Mouse (Mus musculus): ENCODE measurements at regions not wholly inside any gene's neighbourhood (a gene's known extent, or its start where the extent isn't known, plus 50 kb on each side); places are given as distances from the start of the nearest gene placed in this dataset.
"Not testable (repeated sequence)": the region's sequence is repeated elsewhere in the genome, so short reads cannot be mapped to it uniquely, and the experiment has no call there.

- DNase-seq: not testable (repeated sequence)
These were observed 621.3 kb upstream of the Dsel start for GRCm38 (mm10) chr1:112486046-112486445.

GRCm38 (mm10) chr1:112456047-112456446 lies 591.3 kb upstream of the Dsel start:
- peak; percentile 13 to 16 for DNase-seq

- DNase-seq: no peak
These were observed 587.7 kb upstream of the Dsel start for GRCm38 (mm10) chr1:112452390-112452789.

GRCm38 (mm10) chr1:112451622-112452021 lies 586.9 kb upstream of the Dsel start:
- DNase-seq: no peak

GRCm38 (mm10) chr1:112439109-112439508 lies 574.4 kb upstream of the Dsel start:
- no peak for DNase-seq

GRCm38 (mm10) chr1:112416350-112417083 lies 551.8 kb upstream of the Dsel start:
- peak; percentile 47 to 52 for DNase-seq

- peak; percentile 37 to 51 for DNase-seq
These were observed 524.1 kb upstream of the Dsel start for GRCm38 (mm10) chr1:112388807-112389206.

- DNase-seq: no peak
These were observed 519.3 kb upstream of the Dsel start for GRCm38 (mm10) chr1:112384015-112384414.

GRCm38 (mm10) chr1:112379651-112380264 lies 515.0 kb upstream of the Dsel start:
- peak in 1 of 2 experiments; percentile 30 for DNase-seq

GRCm38 (mm10) chr1:112378660-112379059 lies 513.9 kb upstream of the Dsel start:
- DNase-seq: peak in 1 of 2 experiments; percentile 12

GRCm38 (mm10) chr1:112355816-112356215 lies 491.1 kb upstream of the Dsel start:
- no peak for DNase-seq
